Mouse (Mus musculus) cerebellum, adult 18-20 months (tissue): Measurements from ENCODE around the gene Gm19426.

ENCODE experiments used
- DNase-seq, 2 experiments: peaks; one replicate each; pipeline ENCODE4 v3.0.0; 2021

Gm19426 gene

DNA sequence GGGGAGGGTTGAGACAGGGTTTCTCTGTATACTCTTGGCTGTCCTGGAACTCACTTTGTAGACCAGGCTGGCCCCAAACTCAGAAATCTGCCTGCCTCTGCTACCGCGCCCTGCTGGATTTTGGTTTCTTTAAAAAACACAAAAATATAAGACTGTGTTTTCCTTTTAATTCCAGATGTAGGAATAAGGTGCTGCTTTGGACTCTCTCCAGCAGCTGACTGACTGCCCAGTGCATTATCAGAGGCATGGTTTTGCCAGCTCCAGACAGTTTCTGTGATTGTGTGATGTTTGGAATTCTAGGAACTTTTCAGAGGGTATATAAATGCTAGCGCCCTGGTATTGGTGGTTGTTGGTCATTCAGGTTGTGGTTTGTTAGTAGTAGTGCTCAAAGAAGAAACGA lies 26.1 kb downstream of the Gm19426 start:
- DNase-seq: no peak

DNA sequence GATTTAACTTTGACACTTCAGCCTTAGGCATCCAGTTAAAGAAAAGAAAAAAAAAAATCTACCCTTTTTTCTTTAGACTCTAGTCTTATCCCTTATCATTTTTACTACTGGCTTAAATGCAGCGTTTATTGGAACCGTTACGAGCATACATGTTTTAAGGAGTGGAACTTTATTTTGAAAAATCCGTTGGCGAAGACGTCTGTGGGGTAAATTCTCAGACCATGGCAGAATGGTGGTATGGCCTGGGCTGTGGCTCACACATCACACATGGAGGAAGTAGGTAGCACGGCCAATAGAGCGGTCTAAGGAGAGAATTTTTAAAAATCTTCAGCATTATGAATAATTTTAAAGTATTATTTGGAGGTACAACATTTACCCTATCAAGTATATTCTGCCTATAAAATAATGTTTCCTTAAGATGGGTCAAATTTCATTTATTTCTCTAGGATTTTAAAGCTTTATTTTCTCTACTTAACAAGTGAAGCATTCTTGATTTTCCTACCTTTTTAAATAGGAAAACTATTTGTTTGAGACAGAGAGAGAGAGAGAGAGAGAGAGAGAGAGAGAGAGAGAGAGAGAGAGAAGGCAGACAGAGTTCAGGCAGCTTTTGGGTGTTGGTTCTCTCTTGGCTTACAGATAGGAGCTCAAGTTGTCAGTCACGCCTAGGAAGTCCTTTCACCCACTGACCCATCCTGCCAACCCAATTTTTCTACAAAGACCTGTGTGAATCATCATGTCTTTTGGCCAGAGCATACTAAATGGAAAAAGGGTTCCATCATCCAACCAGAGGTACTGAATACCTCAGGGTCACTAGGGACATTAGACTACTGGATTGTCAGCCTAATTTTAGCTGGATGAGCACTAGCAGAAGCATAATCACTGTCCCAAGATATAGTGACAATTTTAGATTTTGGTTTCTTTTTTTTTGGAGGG lies 26.8 kb downstream of the Gm19426 start:
- peak in 1 of 2 experiments; percentile 34 for DNase-seq

DNA sequence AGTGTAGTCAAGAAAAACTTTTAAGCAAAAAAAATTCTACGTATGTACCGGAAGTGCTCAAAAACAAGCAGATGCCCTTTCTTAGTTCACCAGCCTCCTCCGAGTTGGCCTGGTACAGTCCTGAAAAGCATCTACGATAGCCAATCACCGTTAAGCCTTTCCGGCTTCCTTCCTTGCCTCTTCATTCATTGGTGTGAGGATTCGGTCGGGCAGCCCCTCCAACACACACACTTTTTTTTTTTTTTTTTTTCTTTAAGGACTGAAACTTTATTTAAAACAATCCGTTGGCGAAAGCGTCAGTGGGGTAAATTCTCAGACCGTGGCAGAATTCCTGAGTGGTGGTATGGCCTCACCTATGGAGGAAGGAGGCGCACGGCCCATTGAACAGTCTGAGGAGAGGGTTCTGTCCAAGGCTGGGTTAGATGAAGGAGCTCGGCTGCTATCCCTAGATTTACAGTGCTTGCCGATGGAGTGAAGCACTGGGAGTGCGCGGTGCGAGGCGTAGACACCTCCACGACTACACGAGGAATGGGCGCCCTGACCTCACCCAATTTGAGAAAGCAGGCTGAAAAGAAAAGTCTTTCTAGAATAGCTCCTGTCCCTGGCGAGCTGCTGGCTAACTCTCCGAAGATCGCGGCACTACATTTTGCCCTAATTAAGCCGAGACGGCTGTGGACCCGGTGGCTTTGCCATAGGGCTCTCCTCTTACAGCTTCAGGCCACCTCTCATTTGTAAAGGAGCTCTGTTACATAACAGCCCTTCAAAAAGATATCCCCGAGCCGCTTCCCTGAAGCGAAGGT lies 27.7 kb downstream of the Gm19426 start:
- DNase-seq: peak; percentile 76 to 91

DNA sequence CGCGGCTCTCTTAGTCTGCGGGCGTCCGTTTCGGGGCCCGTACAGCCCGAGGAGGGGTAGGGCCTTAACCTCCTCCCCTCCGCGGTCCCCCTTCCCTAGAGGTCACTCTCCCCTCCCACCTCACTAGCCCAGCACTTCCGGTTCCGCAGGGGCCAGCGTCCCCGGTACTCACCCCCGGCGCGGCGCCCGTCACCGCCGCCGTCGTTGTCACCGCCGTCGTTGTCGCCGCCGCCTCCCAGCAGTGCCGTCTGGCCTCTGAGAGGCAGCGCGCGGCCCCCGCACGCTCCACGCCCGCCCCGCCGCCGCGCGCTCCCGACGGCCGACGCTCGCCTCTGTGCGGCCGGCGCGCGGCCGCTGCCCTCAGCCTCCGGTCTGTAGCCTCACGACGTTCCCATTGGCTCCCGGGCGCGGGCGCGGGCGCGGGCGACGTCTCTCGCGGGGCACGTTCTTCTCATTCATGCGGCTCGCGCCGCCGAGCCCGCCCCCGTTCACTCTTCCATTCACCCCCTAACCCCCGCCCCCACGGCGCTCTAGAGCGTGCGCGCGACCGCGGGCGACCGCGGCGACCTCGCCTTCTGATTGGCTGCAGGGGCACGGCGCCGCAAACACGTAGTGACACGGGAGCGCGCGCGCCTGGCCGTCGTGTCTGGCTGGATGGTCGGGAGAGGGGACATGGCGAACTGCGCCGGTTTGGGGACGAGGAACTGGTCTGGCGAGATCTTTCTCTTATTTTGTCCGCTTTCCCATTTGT lies 28.5 kb downstream of the Gm19426 start, which contains the start of gene Zdhhc5:
Zdhhc5 (minus strand) TSS at position 370 of the 751 bp plus-strand sequence.
- peak; percentile 97 to 99 for DNase-seq

DNA sequence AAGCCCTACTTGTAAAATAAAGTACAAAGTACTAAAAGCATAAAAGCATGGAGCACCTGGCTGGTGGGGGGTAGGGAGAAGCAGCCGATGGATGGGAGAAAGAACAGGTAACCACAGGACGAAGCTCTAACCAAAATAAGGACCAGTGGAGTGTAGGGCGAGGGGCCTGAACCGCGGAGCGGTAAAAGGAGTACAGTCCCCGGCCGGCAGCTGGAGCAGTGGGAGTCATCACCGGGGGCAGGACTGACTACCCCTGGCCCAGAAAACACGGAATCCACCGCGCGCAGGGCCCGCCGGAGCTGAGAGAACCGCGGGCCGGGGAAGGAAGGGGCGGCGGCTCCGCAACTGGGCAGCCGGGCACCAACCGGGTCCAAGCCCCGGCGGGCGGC lies 29.0 kb downstream of the Gm19426 start:
- DNase-seq: no peak

DNA sequence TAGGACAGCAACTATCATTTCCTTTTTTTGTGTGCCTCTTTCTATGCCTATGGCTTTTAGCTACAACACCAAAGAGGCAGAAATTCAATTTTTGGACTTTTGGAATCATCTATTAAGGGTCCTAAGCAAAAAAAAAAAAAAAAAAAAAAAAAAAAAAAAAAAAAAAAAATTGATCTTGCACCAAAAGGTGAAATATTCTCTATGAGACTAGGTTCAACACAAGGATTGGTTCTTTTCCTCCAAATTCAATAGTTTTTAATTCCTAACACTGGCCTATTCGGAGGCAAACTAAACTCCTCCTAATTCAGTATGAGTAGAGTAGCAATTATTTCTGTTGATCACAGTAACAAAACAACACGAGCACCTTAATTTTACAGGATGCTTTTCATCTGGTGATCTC lies 31.6 kb downstream of the Gm19426 start:
- DNase-seq: no peak

DNA sequence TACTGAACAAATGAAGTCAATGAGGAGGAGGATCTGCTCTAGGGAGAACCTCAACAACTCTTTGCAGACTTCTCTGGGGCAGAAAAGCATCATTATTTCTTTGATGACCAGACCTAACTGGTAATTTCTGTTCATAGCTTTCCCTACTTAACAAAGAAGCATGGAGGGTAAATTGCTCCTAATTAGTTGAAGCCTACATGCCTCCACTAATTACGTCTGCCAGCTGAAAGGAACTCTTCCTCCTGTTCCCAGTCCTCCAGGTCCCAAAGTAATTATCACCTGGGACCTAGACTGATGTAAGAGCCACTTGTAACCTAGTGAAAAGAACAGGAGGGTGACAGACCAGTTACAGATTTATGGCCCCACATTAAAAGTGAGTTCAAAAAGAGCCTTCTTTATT lies 35.9 kb downstream of the Gm19426 start:
- DNase-seq: no peak

DNA sequence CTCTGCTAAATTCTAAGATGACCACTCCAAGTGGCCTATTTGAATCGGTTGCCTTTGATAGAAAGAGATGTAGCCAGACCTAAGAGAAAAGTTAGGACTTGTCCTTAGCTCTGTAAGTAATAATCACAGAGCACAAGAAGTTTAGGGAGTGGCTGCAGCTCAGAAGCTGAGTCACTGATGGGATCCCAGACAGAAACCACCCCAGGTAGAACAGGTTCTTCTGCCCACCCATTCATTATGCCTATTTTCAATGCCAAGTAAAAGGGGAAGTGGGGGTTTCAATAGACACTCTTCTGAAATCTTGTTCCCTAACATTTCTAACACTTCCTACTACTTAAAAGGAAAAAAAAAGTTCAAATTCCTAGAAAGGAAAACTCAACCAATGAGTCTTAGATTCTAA lies 38.2 kb downstream of the Gm19426 start:
- DNase-seq: no peak

DNA sequence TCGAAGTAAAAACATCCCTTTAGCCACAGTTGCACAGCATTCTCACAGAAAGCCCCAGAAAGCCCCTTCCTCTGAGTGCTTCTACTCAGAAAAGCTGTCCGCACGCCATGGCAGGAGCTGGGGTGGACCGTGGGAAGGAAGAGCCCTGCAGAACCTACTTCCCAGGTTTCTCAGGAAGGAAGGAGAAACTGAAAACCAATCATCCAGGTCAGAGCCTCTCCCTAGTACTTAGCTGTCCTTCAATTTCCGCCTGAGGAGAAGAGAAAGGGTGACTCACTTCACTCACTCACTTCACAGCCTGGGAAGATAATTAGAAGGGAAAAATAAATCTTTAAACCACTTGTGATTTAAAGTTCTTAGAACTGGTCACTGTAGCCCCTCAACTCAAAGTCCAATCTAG lies 39.1 kb downstream of the Gm19426 start:
- DNase-seq: no peak

DNA sequence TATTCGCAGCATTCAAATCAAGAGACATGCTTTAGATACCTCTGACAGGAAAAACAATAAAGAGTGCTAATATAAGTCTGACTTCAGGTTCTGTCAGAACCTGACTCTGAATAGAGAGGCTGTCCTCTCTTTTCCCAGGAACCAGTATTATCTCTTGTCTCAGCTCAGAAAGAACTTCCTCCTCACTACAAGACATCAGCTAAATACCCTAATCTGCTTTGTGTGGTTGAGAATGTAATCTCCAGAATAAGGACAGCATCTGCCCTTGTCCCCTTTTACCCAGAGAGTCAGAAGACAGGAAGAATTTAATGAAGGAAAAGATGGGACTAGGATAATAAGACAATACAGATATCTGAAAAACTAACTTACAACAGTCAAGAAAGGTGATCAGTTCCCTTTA lies 40.0 kb downstream of the Gm19426 start:
- no peak for DNase-seq

DNA sequence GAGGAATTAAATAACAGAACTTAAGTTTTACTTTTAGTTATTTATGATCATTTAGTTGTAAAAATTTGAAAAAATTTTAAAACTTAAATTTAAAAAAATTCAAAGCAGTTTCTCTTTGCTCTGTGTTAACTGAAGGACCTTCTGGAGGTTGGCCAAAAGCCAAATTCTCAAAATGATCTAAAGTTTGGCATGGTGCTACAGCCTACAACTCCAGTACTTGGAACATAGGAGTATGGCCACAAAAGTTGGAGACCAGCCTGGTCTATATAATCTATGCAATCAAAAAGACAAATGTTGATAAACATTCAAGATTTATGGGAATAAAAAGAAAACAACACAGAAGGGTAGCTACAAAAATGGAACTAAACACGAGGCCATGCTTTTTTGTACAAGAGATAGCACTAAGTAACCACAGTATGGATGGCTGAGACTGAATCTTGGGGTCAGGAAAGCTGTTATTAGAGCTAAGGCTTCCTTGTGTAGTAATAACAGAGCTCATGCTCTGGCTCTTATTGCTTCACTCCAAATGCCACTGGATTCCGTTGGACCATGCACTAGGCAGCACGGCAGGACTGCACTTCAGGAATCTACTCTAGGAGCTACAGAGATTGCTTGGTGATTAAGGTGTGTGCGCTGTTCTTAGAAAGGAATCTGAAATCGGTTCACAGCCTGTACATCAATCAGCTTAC lies 48.3 kb downstream of the Gm19426 start:
- no peak for DNase-seq
